Mouse (Mus musculus) effector memory CD4-positive, alpha-beta T cell, adult 5 months (primary cell): ENCODE measurements around the gene Trap1a. TPM values are rescaled to one million over a fixed set of nuclear protein-coding genes. Genes with fewer than 3 reads are reported as not detected.

Experiments
- polyA plus RNA-seq: library from polyadenylated mRNA; unstranded; fragments of 100-300 nt; shearing (Covaris generic); gene quantifications from one replicate; pipeline ENCODE4 v1.2.1, GENCODE M21; 2017

The Trap1a gene
- polyA plus RNA-seq = not detected

GRCm38 (mm10) chrX:139333263-139333994, at the start of gene Trap1a:
Gene Trap1a, plus strand, starts transcription at chrX:139333683.

Other genes starting within 250 kb of the Trap1a start
- gene Serpina7, start 248.4 kb upstream of the Trap1a start, polyA plus RNA-seq = not detected
- not detected for gene 4930513O06Rik, start 247.4 kb upstream of the Trap1a start, polyA plus RNA-seq
- gene 4933428M09Rik, start 154.5 kb upstream of the Trap1a start, polyA plus RNA-seq = not detected
- gene Mum1l1, start 123.6 kb upstream of the Trap1a start, polyA plus RNA-seq = not detected
- gene D330045A20Rik, start 146.7 kb downstream of the Trap1a start, polyA plus RNA-seq = 0.12 TPM
- 13.9 TPM for gene Rnf128, start 229.6 kb downstream of the Trap1a start, polyA plus RNA-seq